Mouse (Mus musculus): ENCODE results near the gene Itpkc. TPM values are rescaled to one million over a fixed set of nuclear protein-coding genes. Genes with fewer than 3 reads are reported as not detected.
A peak's percentile ranks its signal among the peaks of the same experiment; 100 is the strongest.
"Not testable (repeated sequence)": the region's sequence is repeated elsewhere in the genome, so short reads cannot be mapped to it uniquely, and the experiment has no call there.

The Itpkc gene
- total RNA-seq (2021): 1 to 10 TPM; 3.8 to 4.2 TPM
- long read RNA-seq, experiment 1, transcript Itpkc-201 (7 exons, 3,247 nt): major isoform, 6 of 7 reads
- long read RNA-seq, experiment 1, partial matches to known transcripts: 1 of 7 reads
- long read RNA-seq, experiment 1, other reads (novel, unspliced or antisense): 0 of 7 reads
- long read RNA-seq, experiment 2, transcript Itpkc-201 (7 exons, 3,247 nt): major isoform, 8 of 10 reads
- long read RNA-seq, experiment 2, partial matches to known transcripts: 0 of 10 reads
- long read RNA-seq, experiment 2, other reads (novel, unspliced or antisense): 2 of 10 reads

DNA sequence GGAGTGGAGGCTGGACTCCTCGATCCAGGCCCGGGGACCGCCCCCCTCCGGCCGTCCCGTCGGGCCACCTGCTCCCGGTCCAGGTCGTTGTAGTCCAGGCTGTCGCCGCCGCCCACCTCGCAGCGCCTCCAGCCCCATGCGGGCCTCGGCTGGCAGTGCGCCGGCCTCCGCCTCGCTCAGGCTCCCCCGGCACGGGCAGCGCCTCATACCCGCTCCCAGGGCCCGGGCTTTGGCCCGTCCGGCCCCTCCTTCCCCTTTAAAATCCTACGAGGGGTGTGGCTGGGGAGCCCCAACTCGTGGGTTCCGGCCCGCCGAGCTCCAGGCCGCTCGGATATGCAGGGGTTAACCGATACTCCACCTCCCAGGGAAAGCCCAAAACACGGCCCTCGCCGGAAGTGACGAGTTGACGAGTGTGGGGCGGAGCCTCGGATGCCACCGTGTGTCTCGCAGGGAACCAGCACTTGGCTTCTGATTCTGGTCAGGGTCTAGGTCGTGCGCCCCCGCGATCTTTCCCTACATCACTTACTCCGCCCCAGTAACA, at the start of gene Itpkc:
TSS of gene Itpkc (minus strand) at position 381 of the 541 bp plus-strand sequence.
- DNase-seq (ENCODE audit: low spot score): peak; percentile 90

DNA sequence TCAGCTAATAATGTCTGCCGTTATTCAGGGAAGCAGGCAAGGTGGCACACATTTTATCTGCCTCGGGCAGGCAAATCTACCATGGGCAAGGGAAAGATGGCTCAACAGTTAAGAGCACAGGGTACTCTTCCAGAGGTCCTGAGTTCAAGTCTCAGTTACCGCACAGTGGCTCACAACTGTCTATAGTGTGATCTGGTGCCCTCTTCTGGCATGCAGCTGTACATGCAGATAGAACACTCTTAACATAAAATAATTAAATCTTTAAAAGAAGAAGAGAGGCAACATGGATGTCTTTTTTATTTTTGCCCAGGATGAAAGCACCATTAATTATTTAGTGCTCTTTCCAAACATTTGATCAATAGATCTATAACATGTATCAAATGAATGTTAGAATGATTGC, 48.7 kb upstream of the Itpkc start:
- DNase-seq (ENCODE audit: low spot score): no peak

DNA sequence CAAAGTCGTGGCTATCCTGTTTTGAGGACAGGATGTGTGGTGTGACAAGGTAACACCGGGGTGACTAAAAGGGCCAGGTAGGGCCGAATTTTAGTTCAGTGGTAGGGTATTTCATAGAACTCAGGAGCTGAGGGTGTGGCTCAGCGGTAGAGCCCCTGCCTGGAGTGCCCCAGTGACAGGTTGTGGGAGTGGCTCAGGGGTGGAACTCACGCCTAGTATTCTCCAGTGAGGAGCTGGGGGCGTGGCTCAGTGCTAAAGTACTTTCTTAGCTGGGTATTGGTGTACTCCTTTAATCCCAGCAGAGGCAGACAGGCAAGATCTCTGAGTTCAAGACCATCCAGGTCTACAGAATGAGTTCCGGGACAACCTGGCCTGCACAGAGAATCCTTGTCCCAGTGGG, 47.6 kb upstream of the Itpkc start:
- no peak for DNase-seq (ENCODE audit: low spot score)

DNA sequence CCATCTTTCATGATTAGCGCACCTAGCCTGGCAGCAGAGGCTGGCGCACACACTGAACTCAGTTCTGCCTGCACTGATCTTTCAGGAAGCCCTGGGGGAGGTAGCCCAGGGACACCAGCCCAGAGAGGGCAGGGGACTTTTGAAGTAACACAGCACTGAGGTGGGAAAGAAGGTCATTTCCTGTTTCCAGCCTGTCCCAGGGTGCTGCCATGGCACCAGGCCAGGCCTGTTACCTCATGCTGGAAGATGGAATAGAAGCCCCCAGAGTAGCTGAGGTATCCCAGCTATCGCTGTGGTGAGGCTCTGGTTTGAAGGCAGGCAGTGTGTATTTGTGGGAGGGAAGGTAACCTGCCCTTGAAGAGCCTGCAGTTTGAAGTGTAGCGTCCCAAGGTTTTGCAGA, 46.5 kb upstream of the Itpkc start:
- DNase-seq (ENCODE audit: low spot score): no peak

DNA sequence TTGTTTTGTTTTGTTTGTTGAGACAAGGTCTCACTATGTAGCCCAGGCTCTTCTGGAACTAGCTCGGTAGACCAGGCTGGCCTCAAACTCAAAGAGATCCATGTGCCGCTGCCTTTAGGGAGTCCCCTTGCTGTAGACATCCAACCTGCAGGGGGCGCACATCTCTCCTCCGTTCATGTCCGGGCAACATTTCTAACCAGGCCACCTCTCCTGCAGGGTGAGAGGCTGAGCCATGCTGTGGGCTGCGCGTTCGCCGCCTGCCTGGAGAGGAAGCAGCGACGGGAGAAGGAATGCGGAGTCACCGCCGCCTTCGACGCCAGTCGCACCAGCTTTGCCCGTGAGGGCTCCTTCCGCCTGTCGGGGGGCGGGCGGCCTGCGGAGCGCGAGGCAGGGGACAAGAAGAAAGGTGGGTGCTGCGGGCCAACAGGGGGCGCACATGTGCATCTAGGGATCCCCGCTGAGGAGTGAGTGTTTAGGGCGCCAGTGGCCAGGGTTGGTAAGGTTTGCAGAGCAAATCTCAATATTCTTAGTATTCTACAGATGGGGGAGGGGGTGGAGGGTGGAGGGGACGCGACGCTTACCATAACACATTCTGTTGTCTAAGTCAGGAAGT, 45.4 kb upstream of the Itpkc start:
- no peak for DNase-seq (ENCODE audit: low spot score)

DNA sequence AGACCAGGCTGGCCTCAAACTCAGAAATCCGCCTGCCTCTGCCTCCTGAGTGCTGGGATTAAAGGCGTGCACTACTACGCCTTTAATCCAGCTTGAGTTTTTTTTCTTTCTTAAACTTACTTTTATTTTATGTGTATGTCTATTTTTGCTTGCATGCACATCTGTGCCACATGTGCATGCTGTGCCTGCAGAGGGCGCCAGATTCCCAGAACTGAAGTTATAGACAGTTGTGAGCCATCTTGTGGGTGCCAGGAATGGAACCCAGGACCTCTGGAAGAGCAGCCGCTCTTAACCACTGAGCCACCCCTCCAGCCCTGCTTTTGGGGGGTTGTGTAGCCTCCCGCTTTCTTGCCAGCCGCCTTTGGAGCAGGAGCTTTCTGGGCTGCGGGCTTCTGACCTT, 43.0 kb upstream of the Itpkc start:
- no peak for DNase-seq (ENCODE audit: low spot score)

DNA sequence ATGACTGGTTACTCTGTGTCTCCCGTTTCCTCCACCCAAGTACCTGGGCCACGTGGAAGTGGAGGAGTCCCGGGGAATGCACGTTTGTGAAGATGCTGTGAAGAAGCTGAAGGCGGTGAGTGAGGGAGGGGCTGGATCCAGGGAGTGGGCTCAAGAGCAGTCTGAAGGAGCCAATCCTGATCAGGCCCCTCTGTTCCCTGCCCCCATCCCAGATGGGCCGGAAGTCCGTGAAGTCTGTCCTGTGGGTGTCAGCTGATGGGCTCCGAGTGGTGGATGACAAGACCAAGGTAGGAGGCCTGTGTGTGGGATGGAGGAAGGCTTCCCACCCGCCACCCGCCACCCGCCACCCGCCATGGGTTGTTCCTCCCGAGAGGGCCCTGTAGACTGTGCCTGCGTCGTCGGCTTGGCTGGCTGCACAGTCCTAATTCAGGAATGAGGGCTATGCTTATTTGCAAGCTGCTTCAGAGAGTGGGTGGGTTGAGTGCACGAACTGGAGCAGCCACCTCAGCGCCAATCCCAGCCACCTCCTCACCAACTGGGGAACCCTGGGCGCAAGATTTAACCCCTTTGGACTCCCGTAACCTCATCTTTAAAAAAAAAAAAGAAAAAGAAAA, 38.2 kb upstream of the Itpkc start:
- no peak for DNase-seq (ENCODE audit: low spot score)

DNA sequence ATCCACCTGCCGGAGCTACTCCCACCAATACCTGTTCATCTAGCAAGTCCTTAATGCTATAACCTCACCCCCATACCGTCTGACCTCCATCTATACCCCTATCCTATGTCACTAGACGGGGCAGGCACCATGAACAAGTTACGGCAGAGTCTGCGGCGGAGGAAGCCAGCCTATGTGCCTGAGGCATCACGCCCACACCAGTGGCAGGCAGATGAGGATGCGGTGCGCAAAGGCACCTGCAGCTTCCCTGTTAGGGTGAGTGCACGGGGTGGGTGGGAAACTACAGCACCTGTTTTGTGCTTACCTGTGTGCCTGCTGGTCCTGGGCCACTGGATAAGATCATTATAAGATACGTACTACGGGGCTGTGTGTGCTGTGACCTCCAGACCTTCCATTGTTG, 36.3 kb upstream of the Itpkc start:
- no peak for DNase-seq (ENCODE audit: low spot score)

DNA sequence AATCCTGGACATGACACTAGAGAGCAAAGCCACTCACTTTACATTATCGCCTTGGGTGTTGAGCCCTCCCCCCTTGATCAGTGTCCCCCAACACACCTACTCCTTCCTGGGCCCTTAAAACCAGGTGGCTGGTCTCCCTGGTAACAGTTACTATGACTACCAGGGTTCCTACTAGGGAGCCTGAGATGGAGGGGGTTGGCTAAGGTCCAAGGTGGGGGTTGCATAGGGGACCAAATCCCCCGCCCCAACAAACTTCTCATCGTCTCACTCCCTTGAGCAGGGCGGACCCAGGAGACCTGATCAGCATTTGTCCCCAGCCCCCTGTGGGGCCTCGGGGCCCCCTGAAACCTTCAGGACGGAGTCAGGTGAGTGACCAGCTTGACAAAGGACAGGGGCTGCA, 33.4 kb upstream of the Itpkc start:
- DNase-seq (ENCODE audit: low spot score): no peak

DNA sequence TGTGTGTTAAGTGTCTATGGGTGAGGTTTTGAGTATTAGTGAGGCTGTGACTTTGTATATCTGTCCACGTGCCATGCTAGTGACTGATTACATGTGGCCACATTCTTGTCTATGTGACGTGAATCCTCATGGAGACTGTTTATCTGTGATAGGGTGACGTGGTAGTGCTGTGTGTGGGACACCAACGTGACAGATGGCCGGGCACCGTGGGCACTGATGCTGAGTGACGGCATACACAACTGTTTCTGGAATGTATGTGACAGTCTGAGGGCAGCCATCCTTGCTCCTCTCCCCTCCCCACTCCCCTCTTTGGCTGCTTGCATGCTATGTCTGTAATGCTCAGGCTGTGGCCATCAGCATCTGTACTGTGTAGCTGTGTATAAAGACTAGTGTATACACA, 32.4 kb upstream of the Itpkc start:
- DNase-seq (ENCODE audit: low spot score): no peak

DNA sequence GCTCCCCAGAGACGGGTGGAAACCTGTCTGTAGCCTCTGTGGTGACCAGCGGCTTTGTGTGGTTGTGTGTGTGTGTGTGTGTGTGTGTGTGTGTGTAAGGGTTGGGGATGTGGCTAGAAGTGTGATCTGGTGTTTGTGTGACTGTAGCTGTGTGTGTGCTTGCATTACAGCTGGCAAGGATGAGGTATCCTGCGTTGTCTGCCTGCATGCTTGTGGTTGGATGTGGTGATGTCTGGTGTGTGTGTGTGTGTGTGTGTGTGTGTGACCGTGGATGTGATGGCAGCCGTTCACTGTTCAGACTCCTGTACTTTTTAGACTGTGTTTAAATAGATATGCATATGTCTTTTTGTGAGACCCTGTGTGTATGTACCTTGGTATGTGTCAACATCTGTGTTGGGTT, 31.3 kb upstream of the Itpkc start:
- no peak for DNase-seq (ENCODE audit: low spot score)

DNA sequence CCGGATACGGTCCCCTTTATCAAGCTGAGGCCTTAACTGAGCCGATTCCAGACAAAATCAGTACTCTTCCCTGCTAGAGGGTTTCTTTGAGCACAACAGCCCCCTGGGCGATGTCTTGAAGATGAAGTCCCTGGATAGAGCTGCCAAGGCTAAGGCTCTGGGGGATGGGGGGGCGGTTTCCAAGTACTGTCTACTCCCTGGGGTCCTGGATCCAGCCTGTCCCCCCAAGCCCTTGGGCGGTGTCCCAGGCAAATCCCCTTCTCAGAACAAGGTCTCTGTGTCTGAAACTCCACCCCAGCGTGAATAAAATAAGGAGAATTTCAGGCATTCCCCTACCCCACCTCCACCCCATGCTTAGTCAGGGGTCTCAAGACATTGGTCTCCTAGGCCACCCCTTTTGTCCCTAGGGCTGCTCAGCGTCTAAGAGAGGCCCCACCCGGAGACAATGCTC, 30.8 kb upstream of the Itpkc start:
- no peak for DNase-seq (ENCODE audit: low spot score)

DNA sequence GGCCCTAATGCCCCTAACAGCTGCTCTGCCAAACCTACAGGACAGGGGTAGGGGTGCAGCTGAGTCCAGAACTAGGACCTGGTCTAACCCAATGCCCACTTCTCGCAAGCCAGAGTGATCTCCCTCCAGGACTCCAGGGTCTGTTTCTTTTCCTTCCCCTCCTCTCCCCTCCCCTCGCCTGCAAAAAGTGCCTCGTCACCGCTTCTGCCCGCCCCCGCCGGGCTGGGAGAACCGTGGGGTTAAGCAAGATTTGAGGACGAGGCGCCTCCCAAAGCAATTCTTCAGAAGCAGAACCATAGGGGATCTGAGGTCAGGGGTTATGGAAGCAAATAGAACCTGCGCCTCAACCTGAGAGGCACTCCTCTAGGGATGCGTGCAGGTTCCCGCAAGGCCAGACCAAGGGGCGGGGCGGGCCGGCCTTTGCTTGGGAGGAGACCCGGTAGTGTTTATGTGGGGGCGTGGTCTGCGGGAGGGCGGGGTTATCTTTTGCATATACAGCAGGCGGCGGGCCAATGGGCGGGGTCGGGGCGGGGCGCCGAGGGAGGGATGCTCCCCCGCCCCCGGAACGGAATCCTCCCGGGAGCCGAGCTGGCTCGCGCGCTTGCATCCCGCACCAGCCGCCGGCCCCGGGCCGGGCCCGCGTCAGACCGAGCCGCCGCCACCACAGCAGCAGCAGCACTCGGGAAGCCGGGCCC, 29.9 kb upstream of the Itpkc start, which contains the start of gene Numbl:
TSS of gene Numbl (plus strand) at position 229 of the 695 bp plus-strand sequence.
- DNase-seq (ENCODE audit: low spot score): peak; percentile 92

DNA sequence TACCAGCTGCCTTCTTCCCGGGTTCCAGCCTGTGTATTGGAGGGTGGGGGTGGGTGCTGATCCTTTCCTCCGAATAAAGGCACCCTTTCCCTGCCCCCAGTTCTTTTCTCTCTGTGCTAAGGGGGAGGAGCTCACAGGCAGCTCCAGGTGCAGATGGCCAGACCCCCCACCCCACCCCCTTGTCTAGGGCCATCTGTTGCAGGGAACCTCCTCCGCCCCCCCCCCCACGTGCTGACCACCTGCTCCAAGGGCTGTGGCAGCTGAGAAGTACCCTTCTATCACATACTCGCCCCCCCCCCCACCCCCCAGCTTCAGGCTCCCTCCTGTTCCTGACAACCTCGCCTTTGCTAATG, 29.4 kb upstream of the Itpkc start:
- no peak for DNase-seq (ENCODE audit: low spot score)

DNA sequence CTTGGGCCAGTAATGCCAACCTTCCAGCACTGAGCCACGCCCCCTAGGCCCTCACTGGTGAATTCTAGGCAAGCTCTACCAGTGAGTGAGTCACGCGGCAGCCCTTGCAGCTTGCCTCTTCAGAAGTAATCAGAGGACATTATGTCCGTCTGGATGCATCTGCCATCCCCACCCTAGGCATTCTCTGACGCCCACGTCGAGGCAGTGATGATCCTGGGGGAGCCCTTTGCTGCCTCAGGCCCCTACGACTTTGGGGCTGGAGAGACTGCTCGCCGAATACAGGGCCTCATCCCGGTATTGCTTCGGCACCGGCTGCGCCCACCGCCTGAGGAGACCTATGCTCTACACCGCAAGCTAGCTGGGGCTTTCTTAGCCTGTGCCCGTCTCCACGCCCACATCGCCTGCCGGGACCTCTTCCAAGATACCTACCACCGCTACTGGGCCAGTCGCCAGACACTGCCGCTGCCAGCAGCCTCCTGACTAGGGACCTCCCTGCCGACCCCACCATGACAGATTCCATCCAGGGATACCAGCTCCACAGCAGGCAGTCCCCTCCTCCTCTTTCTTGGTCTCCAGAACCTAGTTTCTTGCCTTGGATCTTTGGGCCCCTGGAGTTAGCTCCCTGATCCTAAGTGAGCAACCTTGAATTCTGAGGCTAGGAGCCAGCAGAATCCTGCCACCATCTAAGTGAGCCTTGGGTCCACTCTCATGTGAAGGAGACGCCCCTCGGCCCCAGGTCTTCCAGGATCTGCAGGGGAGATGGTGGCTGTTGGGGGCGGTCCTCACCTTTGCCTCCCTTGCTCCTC, 28.8 kb upstream of the Itpkc start:
- DNase-seq (ENCODE audit: low spot score): peak; percentile 19

DNA sequence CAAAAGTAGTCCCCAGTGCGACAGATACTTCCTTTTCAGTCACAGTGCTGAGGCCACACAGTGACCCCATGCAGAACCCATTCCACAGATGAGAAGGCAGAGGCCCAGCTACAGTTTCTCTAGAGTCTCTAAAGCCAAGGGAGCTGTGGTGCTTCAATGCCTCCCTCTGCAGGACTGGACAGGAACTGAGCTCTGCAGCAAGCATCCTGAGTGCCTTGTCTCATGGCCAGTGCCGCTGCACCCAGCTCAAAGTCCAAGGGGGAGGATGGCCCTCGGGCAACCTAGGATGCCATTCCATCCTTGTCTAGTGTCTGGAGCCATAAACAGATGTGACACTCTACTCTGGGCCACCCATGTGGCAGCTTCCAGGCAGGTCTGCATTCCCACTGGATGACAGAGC, 27.3 kb upstream of the Itpkc start:
- peak; percentile 23 for DNase-seq (ENCODE audit: low spot score)

DNA sequence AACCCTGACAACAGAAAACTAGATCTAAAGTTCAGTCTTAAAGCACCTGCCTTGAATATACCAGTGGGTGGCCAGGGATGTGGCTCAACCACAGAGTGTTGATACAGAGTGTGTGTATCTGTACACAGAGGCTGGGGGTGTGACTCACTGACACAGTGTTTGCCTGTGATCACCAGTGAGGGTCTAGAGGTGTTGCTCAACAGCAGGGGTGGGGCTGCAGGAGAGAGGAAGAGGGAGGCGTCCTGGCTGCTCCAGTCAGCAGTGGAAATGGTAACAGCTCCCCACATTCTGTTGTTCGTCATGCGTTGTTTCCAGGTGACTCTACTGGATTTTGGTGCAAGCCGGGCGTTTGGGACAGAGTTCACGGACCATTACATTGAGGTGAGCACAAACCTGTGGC, 23.5 kb upstream of the Itpkc start:
- DNase-seq (ENCODE audit: low spot score): no peak

DNA sequence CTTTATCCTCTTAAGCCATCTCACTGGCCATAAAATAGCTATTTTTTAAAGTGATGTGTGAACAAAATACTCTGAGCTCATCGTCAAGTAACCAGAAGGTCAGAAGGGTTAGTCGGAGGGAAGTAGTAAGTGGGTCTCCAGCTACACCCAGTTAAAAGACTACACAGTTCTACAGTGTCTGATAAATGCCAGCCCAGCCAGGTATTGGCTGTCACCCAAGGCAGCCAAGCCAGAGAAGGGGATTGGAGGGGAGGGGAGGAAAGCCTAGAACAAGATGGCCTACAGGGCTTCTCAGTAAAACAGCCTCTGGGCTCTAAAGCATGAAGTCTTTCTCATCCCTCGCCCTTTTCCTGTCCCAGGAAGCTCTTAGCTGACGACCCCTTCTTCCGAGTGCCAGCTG, 21.5 kb upstream of the Itpkc start:
- no peak for DNase-seq (ENCODE audit: low spot score)

DNA sequence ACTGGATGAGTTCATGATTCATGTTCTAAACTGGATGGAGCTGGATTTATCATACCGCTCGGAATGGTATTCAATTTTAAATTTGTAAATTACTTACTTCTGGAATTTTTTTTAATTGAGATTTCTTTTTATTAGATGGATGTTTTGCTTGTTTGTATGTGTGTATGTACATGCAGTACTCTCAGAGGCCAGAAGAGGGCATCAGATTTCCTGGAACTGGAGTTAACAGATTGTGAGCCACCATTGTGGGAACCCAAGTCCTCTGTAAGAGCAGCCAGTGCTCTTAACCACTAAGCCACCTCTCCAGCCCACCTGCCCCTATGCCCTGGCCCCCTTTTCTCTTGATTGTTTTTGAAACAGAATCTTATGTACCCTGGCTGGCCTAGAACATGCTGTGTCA, 20.7 kb upstream of the Itpkc start:
- DNase-seq (ENCODE audit: low spot score): no peak

DNA sequence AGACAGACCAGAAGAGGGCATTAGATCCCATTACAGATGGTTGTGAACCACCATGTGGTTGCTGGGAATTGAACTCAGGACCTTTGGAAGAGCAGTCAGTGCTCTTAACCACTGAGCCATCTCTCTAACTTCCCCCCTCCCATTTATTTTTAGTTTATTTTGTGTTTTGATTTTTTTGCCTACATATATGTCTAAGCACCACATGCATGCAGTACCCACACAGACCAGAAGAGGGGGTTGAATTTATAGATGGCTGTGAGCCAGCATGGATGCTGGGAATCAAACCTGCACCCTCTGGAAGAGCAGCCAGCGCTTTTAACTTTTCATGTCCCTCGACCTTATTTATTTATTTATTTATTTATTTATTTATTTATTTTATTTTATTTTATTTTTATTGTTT, 15.6 kb upstream of the Itpkc start:
- not testable (repeated sequence) for DNase-seq (ENCODE audit: low spot score)

DNA sequence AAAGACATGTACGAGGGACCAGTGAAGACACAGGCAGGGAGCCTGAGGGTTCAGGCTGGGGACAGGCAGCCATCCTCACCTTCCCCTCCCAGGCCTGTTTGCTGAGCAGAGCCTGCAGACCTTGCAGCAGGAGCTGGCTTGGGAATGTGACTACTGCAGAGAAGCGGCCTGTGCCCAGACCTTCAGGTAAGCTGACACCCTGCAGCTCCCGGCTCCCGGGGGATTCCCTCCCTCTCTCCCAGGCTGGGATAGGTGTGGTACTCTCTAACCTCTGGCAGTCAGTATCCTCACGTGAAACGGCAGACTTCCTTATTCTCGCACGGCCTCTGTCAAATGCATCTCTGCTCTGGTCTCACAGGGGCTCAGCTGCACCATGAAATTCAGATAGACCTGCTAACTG, 14.8 kb upstream of the Itpkc start:
- DNase-seq (ENCODE audit: low spot score): peak; percentile 65

Measured in gastrocnemius, adult 18-20 months (tissue).